Mouse (Mus musculus): ENCODE results near the gene Nek3. TPM values are rescaled to one million over a fixed set of nuclear protein-coding genes. Genes with fewer than 3 reads are reported as not detected.

Gene Nek3
- polyA plus RNA-seq, 1 experiment from 2014 or later, result 4.3 TPM

DNA sequence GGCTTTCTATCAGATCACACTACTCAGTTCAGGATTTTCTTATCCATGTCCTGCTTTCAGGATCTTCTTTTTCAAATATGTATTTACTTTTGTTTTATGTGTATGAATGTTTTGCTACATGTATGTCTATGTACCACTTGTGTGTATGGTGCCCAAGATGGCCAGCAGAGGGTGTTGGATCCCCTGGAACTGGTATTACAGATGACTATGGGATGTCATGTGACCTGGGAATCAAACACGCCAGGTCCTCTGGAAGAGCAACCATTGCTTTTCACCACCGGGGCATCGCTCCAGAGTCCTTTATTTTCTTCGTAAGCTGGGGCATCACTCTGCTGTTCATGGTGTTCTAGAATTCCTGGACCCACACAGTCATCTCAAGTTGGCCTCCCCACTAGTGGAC lies 77.0 kb downstream of the Nek3 start:
- H3K9me3 ChIP-seq (replicated peaks), result no peaks in the 10 kb centered on the region
- WGBS, result 96% methylated on average over 4 of the region's 4 CpGs

DNA sequence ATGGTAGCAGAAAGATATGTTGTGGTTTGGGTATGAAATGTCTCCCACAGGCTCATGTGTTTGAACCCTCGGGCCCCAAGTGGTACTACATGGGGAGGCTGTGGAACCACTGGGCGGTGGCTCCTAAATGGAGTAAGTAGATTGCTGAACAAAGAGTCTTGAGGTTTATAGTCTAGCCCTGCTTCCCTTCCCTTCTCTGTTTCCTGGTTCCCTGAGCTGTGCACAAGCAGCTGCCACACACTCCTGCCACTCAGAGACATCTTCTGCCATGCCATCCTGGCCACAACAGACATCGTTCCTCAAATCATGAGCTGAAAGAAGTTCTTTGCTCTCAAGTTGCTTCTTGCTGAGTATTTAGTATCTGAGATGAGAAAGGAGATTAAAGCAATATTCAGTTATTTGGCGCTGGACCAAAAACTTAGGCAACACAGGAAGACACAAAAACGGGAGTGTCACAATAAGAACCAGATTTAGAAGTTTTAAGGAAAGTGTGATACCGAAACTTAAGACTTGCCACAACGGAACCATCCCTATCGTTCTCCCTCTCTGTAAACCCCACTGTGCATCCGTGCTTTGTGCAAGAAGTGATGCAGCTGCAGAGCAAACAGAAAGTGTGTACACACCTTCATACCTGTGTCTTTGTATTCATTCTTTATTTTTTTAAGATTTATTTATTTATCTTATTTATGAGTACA lies 86.8 kb downstream of the Nek3 start:
- Histone ChIP-seq H3K27ac (no peak overlapping the region), H3K36me3 (no peaks in the 10 kb centered on the region), H3K9me3 (replicated peaks) (no peaks in the 10 kb centered on the region), H3K4me1 (replicated peaks) (0 out of 2 replicates have a peak, but pooled peaks cover 2% of the 10 kb centered on the region), H3K9ac (no peak overlapping the region), H3K27me3 (no peaks in the 10 kb centered on the region), H3K4me3 (no peak overlapping the region), H3K4me2 (no peak overlapping the region)
- no peak for ATAC-seq (replicated peaks; ENCODE audit: insufficient number of reproducible peaks, insufficient read depth, low FRiP score, low read depth)
- WGBS, result 73% methylated on average over 9 of the region's 9 CpGs

More for the DNA sequence above, 77.0 kb downstream of the Nek3 start:
- no peak for ATAC-seq (replicated peaks; ENCODE audit: insufficient number of reproducible peaks, insufficient read depth, low FRiP score, low read depth)
- Histone ChIP-seq H3K9ac (no peak overlapping the region), H3K27ac (no peak overlapping the region), H3K27me3 (no peaks in the 10 kb centered on the region), H3K4me1 (replicated peaks) (no peaks in the 10 kb centered on the region), H3K4me2 (no peak overlapping the region), H3K4me3 (no peak overlapping the region), H3K36me3 (no peaks in the 10 kb centered on the region)

Other genes starting within 250 kb of the Nek3 start
- not detected in 2 replicates for gene Defb15, start 233.7 kb downstream of the Nek3 start, polyA plus RNA-seq (2015; fragmentation: Nextera tagmentation; extraction: Ambion mirVana)
- not detected in 2 replicates for gene Defb35, start 228.1 kb downstream of the Nek3 start, polyA plus RNA-seq (2015; fragmentation: Nextera tagmentation; extraction: Ambion mirVana)
- not detected in 2 replicates for gene Defb13, start 219.7 kb downstream of the Nek3 start, polyA plus RNA-seq (2015; fragmentation: Nextera tagmentation; extraction: Ambion mirVana)
- gene Fam90a1a, start 207.7 kb downstream of the Nek3 start, polyA plus RNA-seq (2015; fragmentation: Nextera tagmentation; extraction: Ambion mirVana), result not detected in 2 replicates
- gene Ccdc70, start 196.7 kb downstream of the Nek3 start, polyA plus RNA-seq (2015; fragmentation: Nextera tagmentation; extraction: Ambion mirVana), result not detected in 2 replicates
- gene Atp7b, start 106.1 kb downstream of the Nek3 start, polyA plus RNA-seq (2015; fragmentation: Nextera tagmentation; extraction: Ambion mirVana), result 0.67 and 2.1 TPM in 2 replicates
- gene Alg11, start 105.7 kb downstream of the Nek3 start, polyA plus RNA-seq (2015; fragmentation: Nextera tagmentation; extraction: Ambion mirVana), result 14.6 and 17.0 TPM in 2 replicates
- gene Nek5, start 41.4 kb downstream of the Nek3 start, polyA plus RNA-seq (2015; fragmentation: Nextera tagmentation; extraction: Ambion mirVana), result 0.26 and 0.43 TPM in 2 replicates
- 30.2 and 31.2 TPM in 2 replicates for gene Ckap2, start 19.4 kb upstream of the Nek3 start, polyA plus RNA-seq (2015; fragmentation: Nextera tagmentation; extraction: Ambion mirVana)
- gene Vps36, start 26.4 kb upstream of the Nek3 start, polyA plus RNA-seq (2015; fragmentation: Nextera tagmentation; extraction: Ambion mirVana), result 20.5 and 21.7 TPM in 2 replicates
- 13.2 and 14.3 TPM in 2 replicates for gene Thsd1, start 60.9 kb upstream of the Nek3 start, polyA plus RNA-seq (2015; fragmentation: Nextera tagmentation; extraction: Ambion mirVana)
- gene Tpte, start 117.0 kb upstream of the Nek3 start, polyA plus RNA-seq (2015; fragmentation: Nextera tagmentation; extraction: Ambion mirVana), result not detected in 2 replicates
- gene Slc25a15, start 232.2 kb upstream of the Nek3 start, polyA plus RNA-seq (2015; fragmentation: Nextera tagmentation; extraction: Ambion mirVana), result 9.9 and 11.6 TPM in 2 replicates
- 45.2 and 54.8 TPM in 2 replicates for gene Mrps31, start 244.9 kb upstream of the Nek3 start, polyA plus RNA-seq (2015; fragmentation: Nextera tagmentation; extraction: Ambion mirVana)